Mouse (Mus musculus): ENCODE measurements around the gene Nlrp4f. TPM values are rescaled to one million over a fixed set of nuclear protein-coding genes. Genes with fewer than 3 reads are reported as not detected.

Nlrp4f gene
- polyA plus RNA-seq, 1 experiment = 29.2 TPM

GRCm38 (mm10) chr13:65237211-65237610 lies 31.4 kb upstream of the Nlrp4f start:
- TF ChIP-seq POLR2A (IDR thresholded peaks at IDR 0.05; ENCODE audit: insufficient read depth, low read length) = no peak
- TF ChIP-seq CTCF (IDR thresholded peaks at IDR 0.05; ENCODE audit: low read depth, low read length) = no peak
- no peak for TF ChIP-seq EP300 (IDR thresholded peaks at IDR 0.05; ENCODE audit: insufficient read depth, low read depth, low read length)

GRCm38 (mm10) chr13:65226657-65227056 lies 20.9 kb upstream of the Nlrp4f start:
- no peak overlapping the region for H3K27ac ChIP-seq (ENCODE audit: insufficient read depth, low read length)
- H3K36me3 ChIP-seq (ENCODE audit: control insufficient read depth, insufficient read depth, low read length, poor library complexity, severe bottlenecking) = no peaks in the 10 kb centered on the region
- no peaks in the 10 kb centered on the region for H3K9me3 ChIP-seq (replicated peaks; ENCODE audit: control insufficient read depth, insufficient read depth, low read length, poor library complexity, severe bottlenecking)
- TF ChIP-seq EP300 (IDR thresholded peaks at IDR 0.05; ENCODE audit: insufficient read depth, low read depth, low read length) (no peak), CTCF (IDR thresholded peaks at IDR 0.05; ENCODE audit: low read depth, low read length) (no peak), POLR2A (IDR thresholded peaks at IDR 0.05; ENCODE audit: insufficient read depth, low read length) (no peak)
- no peaks in the 10 kb centered on the region for H3K27me3 ChIP-seq (ENCODE audit: control insufficient read depth, insufficient read depth, low read length, poor library complexity, severe bottlenecking)
- H3K4me1 ChIP-seq (ENCODE audit: control insufficient read depth, insufficient read depth, low read length) = no peaks in the 10 kb centered on the region
- H3K9ac ChIP-seq (ENCODE audit: low read depth, poor library complexity, severe bottlenecking) = no peak overlapping the region
- no peak overlapping the region for H3K4me3 ChIP-seq (ENCODE audit: low read depth, low read length)

More at GRCm38 (mm10) chr13:65237211-65237610, 31.4 kb upstream of the Nlrp4f start:
- Histone ChIP-seq H3K9me3 (replicated peaks; ENCODE audit: control insufficient read depth, insufficient read depth, low read length, poor library complexity, severe bottlenecking) (no peaks in the 10 kb centered on the region), H3K27me3 (ENCODE audit: control insufficient read depth, insufficient read depth, low read length, poor library complexity, severe bottlenecking) (no peaks in the 10 kb centered on the region), H3K27ac (ENCODE audit: insufficient read depth, low read length) (no peak overlapping the region), H3K4me1 (ENCODE audit: control insufficient read depth, insufficient read depth, low read length) (no peaks in the 10 kb centered on the region), H3K36me3 (ENCODE audit: control insufficient read depth, insufficient read depth, low read length, poor library complexity, severe bottlenecking) (no peaks in the 10 kb centered on the region), H3K4me3 (ENCODE audit: low read depth, low read length) (peak overlapping the region; percentile 47), H3K9ac (ENCODE audit: low read depth, poor library complexity, severe bottlenecking) (peak overlapping the region; percentile 13; the same call in 1 of the 2 replicates)

- H3K27me3 ChIP-seq (ENCODE audit: control insufficient read depth, insufficient read depth, low read length, poor library complexity, severe bottlenecking) = no peaks in the 10 kb centered on the region
- no peak for TF ChIP-seq EP300 (IDR thresholded peaks at IDR 0.05; ENCODE audit: insufficient read depth, low read depth, low read length)
- no peak for TF ChIP-seq CTCF (IDR thresholded peaks at IDR 0.05; ENCODE audit: low read depth, low read length)
- TF ChIP-seq POLR2A (IDR thresholded peaks at IDR 0.05; ENCODE audit: insufficient read depth, low read length) = no peak
Observed at GRCm38 (mm10) chr13:65225945-65226344, 20.2 kb upstream of the Nlrp4f start.

DNA sequence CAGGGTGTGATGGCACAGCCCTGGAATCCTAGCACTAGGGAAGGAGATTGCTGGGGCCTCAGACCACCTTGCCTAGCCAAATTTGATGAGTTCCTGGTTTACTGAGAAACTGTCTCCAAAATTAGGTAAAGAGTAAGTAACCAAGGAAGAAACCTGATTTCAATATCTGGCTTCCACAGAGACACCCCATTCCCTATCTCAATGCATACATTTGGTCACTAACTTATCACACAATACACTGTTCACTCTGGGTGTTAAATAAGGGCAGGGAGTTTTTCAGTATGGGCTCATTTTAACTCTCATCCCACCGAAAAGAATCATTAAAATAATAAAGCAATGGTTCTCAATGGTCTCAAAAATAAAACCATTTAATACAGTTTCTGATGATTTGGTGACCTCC lies 5.1 kb downstream of the Nlrp4f start:
- no peak overlapping the region for H3K27ac ChIP-seq (ENCODE audit: insufficient read depth, low read length)
- peaks cover 8% of the 10 kb centered on the region for H3K36me3 ChIP-seq (ENCODE audit: control insufficient read depth, insufficient read depth, low read length, poor library complexity, severe bottlenecking)
- H3K4me3 ChIP-seq (ENCODE audit: low read depth, low read length) = no peak overlapping the region
- no peak overlapping the region for H3K9ac ChIP-seq (ENCODE audit: low read depth, poor library complexity, severe bottlenecking)
- no peaks in the 10 kb centered on the region for H3K27me3 ChIP-seq (ENCODE audit: control insufficient read depth, insufficient read depth, low read length, poor library complexity, severe bottlenecking)
- no peaks in the 10 kb centered on the region for H3K4me1 ChIP-seq (ENCODE audit: control insufficient read depth, insufficient read depth, low read length)
- H3K9me3 ChIP-seq (replicated peaks; ENCODE audit: control insufficient read depth, insufficient read depth, low read length, poor library complexity, severe bottlenecking) = no peaks in the 10 kb centered on the region
- TF ChIP-seq EP300 (IDR thresholded peaks at IDR 0.05; ENCODE audit: insufficient read depth, low read depth, low read length) (no peak), CTCF (IDR thresholded peaks at IDR 0.05; ENCODE audit: low read depth, low read length) (no peak), POLR2A (IDR thresholded peaks at IDR 0.05; ENCODE audit: insufficient read depth, low read length) (no peak)

More at GRCm38 (mm10) chr13:65225945-65226344, 20.2 kb upstream of the Nlrp4f start:
- Histone ChIP-seq H3K27ac (ENCODE audit: insufficient read depth, low read length) (no peak overlapping the region), H3K36me3 (ENCODE audit: control insufficient read depth, insufficient read depth, low read length, poor library complexity, severe bottlenecking) (no peaks in the 10 kb centered on the region), H3K9me3 (replicated peaks; ENCODE audit: control insufficient read depth, insufficient read depth, low read length, poor library complexity, severe bottlenecking) (no peaks in the 10 kb centered on the region), H3K4me3 (ENCODE audit: low read depth, low read length) (no peak overlapping the region), H3K4me1 (ENCODE audit: control insufficient read depth, insufficient read depth, low read length) (no peaks in the 10 kb centered on the region), H3K9ac (ENCODE audit: low read depth, poor library complexity, severe bottlenecking) (no peak overlapping the region)

DNA sequence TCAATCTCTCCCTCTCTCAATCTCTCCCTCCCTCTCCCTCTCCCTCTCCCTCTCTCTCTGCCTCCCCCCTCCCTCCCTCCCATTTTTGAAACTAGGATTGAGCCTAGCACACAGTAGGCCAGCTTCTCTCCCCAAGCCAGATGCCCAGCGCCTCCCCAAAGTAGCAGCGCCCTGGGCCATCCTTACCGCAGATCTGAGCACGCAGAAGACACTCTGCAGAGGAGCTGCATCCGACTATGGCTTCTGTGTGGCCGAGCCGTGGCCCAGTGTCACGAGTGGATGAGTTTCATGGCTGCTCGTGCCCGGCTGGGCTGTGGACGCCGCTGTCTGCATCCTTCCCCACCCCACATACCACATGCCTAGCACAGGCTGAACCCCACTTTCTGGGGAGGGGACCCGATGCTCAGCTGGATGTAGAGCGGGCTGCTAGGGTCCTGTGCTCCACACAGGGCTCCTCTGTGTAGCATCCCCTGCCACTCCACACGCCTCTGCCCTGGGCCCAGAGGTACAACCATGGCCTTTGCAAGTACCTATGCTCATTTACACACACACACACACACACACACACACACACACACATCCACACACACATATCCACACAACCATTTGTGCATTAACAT lies 29.2 kb downstream of the Nlrp4f start:
- H3K36me3 ChIP-seq (ENCODE audit: control insufficient read depth, insufficient read depth, low read length, poor library complexity, severe bottlenecking) = no peaks in the 10 kb centered on the region; the same call in 1 of the 2 replicates
- peak overlapping the region; percentile 58 for H3K9ac ChIP-seq (ENCODE audit: low read depth, poor library complexity, severe bottlenecking)
- no peak overlapping the region for H3K27ac ChIP-seq (ENCODE audit: insufficient read depth, low read length)
- no peaks in the 10 kb centered on the region for H3K9me3 ChIP-seq (replicated peaks; ENCODE audit: control insufficient read depth, insufficient read depth, low read length, poor library complexity, severe bottlenecking)
- H3K4me3 ChIP-seq (ENCODE audit: low read depth, low read length) = peak overlapping the region; percentile 26; the same call in 1 of the 2 replicates
- TF ChIP-seq POLR2A (IDR thresholded peaks at IDR 0.05; ENCODE audit: insufficient read depth, low read length) (no peak), EP300 (IDR thresholded peaks at IDR 0.05; ENCODE audit: insufficient read depth, low read depth, low read length) (no peak)
- no peaks in the 10 kb centered on the region for H3K4me1 ChIP-seq (ENCODE audit: control insufficient read depth, insufficient read depth, low read length)
- H3K27me3 ChIP-seq (ENCODE audit: control insufficient read depth, insufficient read depth, low read length, poor library complexity, severe bottlenecking) = no peaks in the 10 kb centered on the region

- H3K4me3 ChIP-seq (ENCODE audit: low read depth, low read length) = peak overlapping the region; percentile 68
- no peaks in the 10 kb centered on the region for H3K27me3 ChIP-seq (ENCODE audit: control insufficient read depth, insufficient read depth, low read length, poor library complexity, severe bottlenecking)
- H3K27ac ChIP-seq (ENCODE audit: insufficient read depth, low read length) = no peak overlapping the region
- H3K9me3 ChIP-seq (replicated peaks; ENCODE audit: control insufficient read depth, insufficient read depth, low read length, poor library complexity, severe bottlenecking) = no peaks in the 10 kb centered on the region
- H3K4me1 ChIP-seq (ENCODE audit: control insufficient read depth, insufficient read depth, low read length) = no peaks in the 10 kb centered on the region
- TF ChIP-seq CTCF (IDR thresholded peaks at IDR 0.05; ENCODE audit: low read depth, low read length) (peak; percentile 90), EP300 (IDR thresholded peaks at IDR 0.05; ENCODE audit: insufficient read depth, low read depth, low read length) (no peak), POLR2A (IDR thresholded peaks at IDR 0.05; ENCODE audit: insufficient read depth, low read length) (no peak)
- H3K36me3 ChIP-seq (ENCODE audit: control insufficient read depth, insufficient read depth, low read length, poor library complexity, severe bottlenecking) = no peaks in the 10 kb centered on the region; the same call in 1 of the 2 replicates
- peak overlapping the region; percentile 58 for H3K9ac ChIP-seq (ENCODE audit: low read depth, poor library complexity, severe bottlenecking)
Observed at GRCm38 (mm10) chr13:65175734-65176471, 29.9 kb downstream of the Nlrp4f start.
